Mouse (Mus musculus): ENCODE data around the gene Camk1d. TPM values are rescaled to one million over a fixed set of nuclear protein-coding genes. Genes with fewer than 3 reads are reported as not detected.
"Not testable (repeated sequence)": the region's sequence is repeated elsewhere in the genome, so short reads cannot be mapped to it uniquely, and the experiment has no call there.

Camk1d gene
- total RNA-seq, 2 experiments from 2014 or later: 99.2 to 101 TPM

- peak in 1 of 2 experiments; percentile 73 for DNase-seq (ENCODE audit: extremely low spot score in 1 of 2, low spot score in 2 of 2)
- intact Hi-C loops (cut with DNase I): no loop called here
Measured at GRCm38 (mm10) chr2:5636801-5637742, 77.2 kb downstream of the Camk1d start.

GRCm38 (mm10) chr2:5632355-5632684 lies 82.0 kb downstream of the Camk1d start:
- intact Hi-C loops (cut with DNase I): no loop called here
- DNase-seq (ENCODE audit: extremely low spot score in 1 of 2, low spot score in 2 of 2): no peak

- intact Hi-C loops (cut with DNase I): no loop called here
- DNase-seq (ENCODE audit: extremely low spot score in 1 of 2, low spot score in 2 of 2): no peak
Measured at GRCm38 (mm10) chr2:5631676-5632354, 82.5 kb downstream of the Camk1d start.

GRCm38 (mm10) chr2:5630710-5631109 lies 83.6 kb downstream of the Camk1d start:
- no peak for DNase-seq (ENCODE audit: extremely low spot score in 1 of 2, low spot score in 2 of 2)
- intact Hi-C loops (cut with DNase I): no loop called here

GRCm38 (mm10) chr2:5624379-5624778 lies 89.9 kb downstream of the Camk1d start:
- no peak for DNase-seq (ENCODE audit: extremely low spot score in 1 of 2, low spot score in 2 of 2)
- intact Hi-C loops (cut with DNase I): no loop called here

- intact Hi-C loops (cut with DNase I): no loop called here
- DNase-seq (ENCODE audit: extremely low spot score in 1 of 2, low spot score in 2 of 2): no peak
Measured at GRCm38 (mm10) chr2:5618361-5618896, 95.9 kb downstream of the Camk1d start.

- intact Hi-C loops (cut with DNase I): no loop called here
Measured at GRCm38 (mm10) chr2:5614896-5615295, 99.4 kb downstream of the Camk1d start.

GRCm38 (mm10) chr2:5614308-5614705 lies 100.0 kb downstream of the Camk1d start:
- DNase-seq (ENCODE audit: extremely low spot score in 1 of 2, low spot score in 2 of 2): peak in 1 of 2 experiments; percentile 47
- intact Hi-C loops (cut with DNase I): no loop called here

More at GRCm38 (mm10) chr2:5614896-5615295, 99.4 kb downstream of the Camk1d start:
- peak in 1 of 2 experiments; percentile 48 for DNase-seq (ENCODE audit: extremely low spot score in 1 of 2, low spot score in 2 of 2)

GRCm38 (mm10) chr2:5613651-5614307 lies 100.5 kb downstream of the Camk1d start:
- DNase-seq (ENCODE audit: extremely low spot score in 1 of 2, low spot score in 2 of 2): peak in 1 of 2 experiments; percentile 40
- intact Hi-C loops (cut with DNase I): no loop called here

- intact Hi-C loops (cut with DNase I): no loop called here
- DNase-seq (ENCODE audit: extremely low spot score in 1 of 2, low spot score in 2 of 2): no peak
Measured at GRCm38 (mm10) chr2:5611601-5612000, 102.7 kb downstream of the Camk1d start.

- intact Hi-C loops (cut with DNase I): no loop called here
- DNase-seq (ENCODE audit: extremely low spot score in 1 of 2, low spot score in 2 of 2): no peak
Measured at GRCm38 (mm10) chr2:5610521-5610920, 103.8 kb downstream of the Camk1d start.

GRCm38 (mm10) chr2:5607920-5608841 lies 106.1 kb downstream of the Camk1d start:
- intact Hi-C loops (cut with DNase I): loop anchor here (10.0 kb wide), 1 partner anchor 153 kb away; no protein-coding TSS in a partner anchor
- DNase-seq (ENCODE audit: extremely low spot score in 1 of 2, low spot score in 2 of 2): no peak

- intact Hi-C loops (cut with DNase I): loop anchor here (10.0 kb wide), 1 partner anchor 151 kb away; no protein-coding TSS in a partner anchor
Measured at GRCm38 (mm10) chr2:5605849-5606248, 108.5 kb downstream of the Camk1d start.

GRCm38 (mm10) chr2:5602044-5602443 lies 112.3 kb downstream of the Camk1d start:
- DNase-seq (ENCODE audit: extremely low spot score in 1 of 2, low spot score in 2 of 2): no peak
- intact Hi-C loops (cut with DNase I): loop anchor here (10.0 kb wide), 1 partner anchor 147 kb away; no protein-coding TSS in a partner anchor

More at GRCm38 (mm10) chr2:5605849-5606248, 108.5 kb downstream of the Camk1d start:
- DNase-seq (ENCODE audit: extremely low spot score in 1 of 2, low spot score in 2 of 2): no peak

GRCm38 (mm10) chr2:5601243-5601642 lies 113.1 kb downstream of the Camk1d start:
- not testable (repeated sequence) for DNase-seq (ENCODE audit: extremely low spot score in 1 of 2, low spot score in 2 of 2)
- intact Hi-C loops (cut with DNase I): loop anchor here (10.0 kb wide), 1 partner anchor 146 kb away; no protein-coding TSS in a partner anchor

- DNase-seq (ENCODE audit: extremely low spot score in 1 of 2, low spot score in 2 of 2): no peak
- intact Hi-C loops (cut with DNase I): loop anchor here (10.0 kb wide), 1 partner anchor 146 kb away; no protein-coding TSS in a partner anchor
Measured at GRCm38 (mm10) chr2:5600183-5600962, 113.9 kb downstream of the Camk1d start.

- DNase-seq (ENCODE audit: extremely low spot score in 1 of 2, low spot score in 2 of 2): no peak
- intact Hi-C loops (cut with DNase I): loop anchor here (10.0 kb wide), 1 partner anchor 145 kb away; no protein-coding TSS in a partner anchor
Measured at GRCm38 (mm10) chr2:5599713-5600112, 114.6 kb downstream of the Camk1d start.
